Mouse (Mus musculus): Measurements from ENCODE around the gene Clec2d. TPM values are rescaled to one million over a fixed set of nuclear protein-coding genes. Genes with fewer than 3 reads are reported as not detected.
"Not testable (repeated sequence)": the region's sequence is repeated elsewhere in the genome, so short reads cannot be mapped to it uniquely, and the experiment has no call there.

The Clec2d gene
- polyA plus RNA-seq, 1 experiment from 2014 or later, result not detected

- H3K9ac ChIP-seq (ENCODE audit: low read length); DNase-seq (ENCODE audit: low spot score); H3K27me3 ChIP-seq (replicated peaks; ENCODE audit: control insufficient read depth, insufficient read depth, low read length); H3K36me3 ChIP-seq (ENCODE audit: control insufficient read depth, insufficient read depth, low read length); H3K9me3 ChIP-seq (replicated peaks; ENCODE audit: control insufficient read depth, low read length); H3K4me3 ChIP-seq (ENCODE audit: low read depth, low read length); H3K27ac ChIP-seq (ENCODE audit: low read depth, low read length); H3K4me1 ChIP-seq (ENCODE audit: control insufficient read depth, insufficient read depth, low read length); H3K4me2 ChIP-seq (ENCODE audit: low read length); ATAC-seq: not testable (repeated sequence)
- WGBS, result 84% methylated on average over 4 of the region's 4 CpGs
Observed at GRCm38 (mm10) chr6:129184001-129184400, 3.6 kb downstream of the Clec2d start.

GRCm38 (mm10) chr6:129184788-129185187 lies 4.4 kb downstream of the Clec2d start:
- H3K27ac ChIP-seq (ENCODE audit: low read depth, low read length), result no peak overlapping the region
- 85% methylated on average over 5 of the region's 5 CpGs for WGBS

GRCm38 (mm10) chr6:129186022-129186421 lies 5.6 kb downstream of the Clec2d start:
- Histone ChIP-seq H3K4me1 (ENCODE audit: control insufficient read depth, insufficient read depth, low read length) (no peaks in the 10 kb centered on the region), H3K9ac (ENCODE audit: low read length) (no peak overlapping the region), H3K4me3 (ENCODE audit: low read depth, low read length) (no peak overlapping the region), H3K27ac (ENCODE audit: low read depth, low read length) (no peak overlapping the region), H3K4me2 (ENCODE audit: low read length) (no peak overlapping the region), H3K36me3 (ENCODE audit: control insufficient read depth, insufficient read depth, low read length) (no peaks in the 10 kb centered on the region), H3K27me3 (replicated peaks; ENCODE audit: control insufficient read depth, insufficient read depth, low read length) (no peaks in the 10 kb centered on the region), H3K9me3 (replicated peaks; ENCODE audit: control insufficient read depth, low read length) (no peaks in the 10 kb centered on the region)
- ATAC-seq (no peak), DNase-seq (ENCODE audit: low spot score) (no peak)
- WGBS, result 80% methylated on average over 4 of the region's 4 CpGs

More at GRCm38 (mm10) chr6:129184788-129185187, 4.4 kb downstream of the Clec2d start:
- ATAC-seq (no peak), DNase-seq (ENCODE audit: low spot score) (no peak)
- H3K9me3 ChIP-seq (replicated peaks; ENCODE audit: control insufficient read depth, low read length), result no peaks in the 10 kb centered on the region
- no peak overlapping the region for H3K4me2 ChIP-seq (ENCODE audit: low read length)
- no peak overlapping the region for H3K9ac ChIP-seq (ENCODE audit: low read length)
- no peaks in the 10 kb centered on the region for H3K4me1 ChIP-seq (ENCODE audit: control insufficient read depth, insufficient read depth, low read length)
- no peaks in the 10 kb centered on the region for H3K36me3 ChIP-seq (ENCODE audit: control insufficient read depth, insufficient read depth, low read length)
- H3K27me3 ChIP-seq (replicated peaks; ENCODE audit: control insufficient read depth, insufficient read depth, low read length), result no peaks in the 10 kb centered on the region
- H3K4me3 ChIP-seq (ENCODE audit: low read depth, low read length), result no peak overlapping the region

GRCm38 (mm10) chr6:129186457-129187199 lies 6.2 kb downstream of the Clec2d start:
- H3K9me3 ChIP-seq (replicated peaks; ENCODE audit: control insufficient read depth, low read length), result no peaks in the 10 kb centered on the region
- WGBS, result 95% methylated on average over 5 of the region's 5 CpGs
- no peak overlapping the region for H3K27ac ChIP-seq (ENCODE audit: low read depth, low read length)
- H3K4me3 ChIP-seq (ENCODE audit: low read depth, low read length), result no peak overlapping the region
- H3K27me3 ChIP-seq (replicated peaks; ENCODE audit: control insufficient read depth, insufficient read depth, low read length), result no peaks in the 10 kb centered on the region
- no peak for ATAC-seq
- H3K4me1 ChIP-seq (ENCODE audit: control insufficient read depth, insufficient read depth, low read length), result no peaks in the 10 kb centered on the region
- H3K36me3 ChIP-seq (ENCODE audit: control insufficient read depth, insufficient read depth, low read length), result no peaks in the 10 kb centered on the region
- DNase-seq (ENCODE audit: low spot score), result no peak
- no peak overlapping the region for H3K9ac ChIP-seq (ENCODE audit: low read length)
- no peak overlapping the region for H3K4me2 ChIP-seq (ENCODE audit: low read length)

DNA sequence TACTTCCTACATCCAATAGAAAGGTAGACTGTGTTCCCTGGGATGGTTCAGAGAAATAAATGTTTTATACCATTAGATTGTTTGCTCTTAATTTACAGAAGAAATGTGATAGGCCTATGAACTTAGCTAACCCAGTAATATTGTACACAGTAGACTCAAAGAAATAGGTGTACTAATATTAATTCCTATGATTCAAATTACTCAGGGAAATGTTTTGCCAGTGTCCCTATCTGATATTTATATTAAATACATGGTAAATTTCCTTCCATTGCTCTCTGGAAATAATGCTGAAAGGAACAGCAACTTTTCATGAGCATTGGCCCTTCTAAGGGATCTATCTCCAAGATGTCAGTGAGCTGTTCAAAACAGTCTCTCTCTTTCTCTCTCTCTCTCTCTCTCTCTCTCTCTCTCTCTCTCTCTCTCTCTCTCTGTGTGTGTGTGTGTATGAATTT lies 6.8 kb downstream of the Clec2d start:
- Histone ChIP-seq H3K9ac (ENCODE audit: low read length) (no peak overlapping the region), H3K4me1 (ENCODE audit: control insufficient read depth, insufficient read depth, low read length) (no peaks in the 10 kb centered on the region), H3K4me3 (ENCODE audit: low read depth, low read length) (no peak overlapping the region), H3K27me3 (replicated peaks; ENCODE audit: control insufficient read depth, insufficient read depth, low read length) (no peaks in the 10 kb centered on the region), H3K4me2 (ENCODE audit: low read length) (no peak overlapping the region), H3K36me3 (ENCODE audit: control insufficient read depth, insufficient read depth, low read length) (no peaks in the 10 kb centered on the region), H3K27ac (ENCODE audit: low read depth, low read length) (no peak overlapping the region), H3K9me3 (replicated peaks; ENCODE audit: control insufficient read depth, low read length) (no peaks in the 10 kb centered on the region)
- ATAC-seq, result no peak
- no peak for DNase-seq (ENCODE audit: low spot score)

GRCm38 (mm10) chr6:129187816-129188215 lies 7.4 kb downstream of the Clec2d start:
- not testable (repeated sequence) for ATAC-seq

DNA sequence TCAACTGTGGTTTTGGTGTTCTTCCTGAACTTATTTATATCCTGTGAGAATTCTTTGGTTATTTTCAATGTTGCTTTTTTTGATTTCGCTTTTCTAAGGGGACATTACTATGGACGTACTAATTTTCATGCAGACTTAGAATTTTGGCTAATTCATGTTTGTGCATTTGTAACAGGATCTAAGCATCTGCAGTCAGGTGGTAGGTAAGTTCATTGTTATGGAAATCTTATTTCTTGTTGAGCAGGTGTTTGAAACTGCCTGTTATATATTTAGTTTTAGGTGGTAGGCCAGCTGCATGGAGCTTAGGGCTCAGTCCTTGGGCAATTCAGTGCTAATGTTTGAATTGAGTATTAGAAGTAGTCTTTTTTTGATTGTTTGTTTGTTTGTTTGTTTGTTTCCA lies 13.0 kb downstream of the Clec2d start:
- Histone ChIP-seq H3K27me3 (replicated peaks; ENCODE audit: control insufficient read depth, insufficient read depth, low read length) (no peaks in the 10 kb centered on the region), H3K36me3 (ENCODE audit: control insufficient read depth, insufficient read depth, low read length) (no peaks in the 10 kb centered on the region), H3K4me1 (ENCODE audit: control insufficient read depth, insufficient read depth, low read length) (no peaks in the 10 kb centered on the region), H3K9me3 (replicated peaks; ENCODE audit: control insufficient read depth, low read length) (no peaks in the 10 kb centered on the region), H3K27ac (ENCODE audit: low read depth, low read length) (no peak overlapping the region), H3K4me2 (ENCODE audit: low read length) (no peak overlapping the region), H3K9ac (ENCODE audit: low read length) (no peak overlapping the region), H3K4me3 (ENCODE audit: low read depth, low read length) (no peak overlapping the region)
- WGBS, result 92% methylated on average over 2 of the region's 2 CpGs
- no peak for DNase-seq (ENCODE audit: low spot score)
- ATAC-seq, result no peak

More at GRCm38 (mm10) chr6:129187816-129188215, 7.4 kb downstream of the Clec2d start:
- DNase-seq (ENCODE audit: low spot score); H3K9me3 ChIP-seq (replicated peaks; ENCODE audit: control insufficient read depth, low read length); H3K27me3 ChIP-seq (replicated peaks; ENCODE audit: control insufficient read depth, insufficient read depth, low read length); H3K4me2 ChIP-seq (ENCODE audit: low read length); H3K4me3 ChIP-seq (ENCODE audit: low read depth, low read length); H3K36me3 ChIP-seq (ENCODE audit: control insufficient read depth, insufficient read depth, low read length); H3K4me1 ChIP-seq (ENCODE audit: control insufficient read depth, insufficient read depth, low read length); H3K27ac ChIP-seq (ENCODE audit: low read depth, low read length); H3K9ac ChIP-seq (ENCODE audit: low read length): not testable (repeated sequence)
- WGBS, result 96% methylated on average over 3 of the region's 3 CpGs

GRCm38 (mm10) chr6:129200066-129200465 lies 19.7 kb downstream of the Clec2d start:
- not testable (repeated sequence) for H3K9me3 ChIP-seq (replicated peaks; ENCODE audit: control insufficient read depth, low read length); H3K27me3 ChIP-seq (replicated peaks; ENCODE audit: control insufficient read depth, insufficient read depth, low read length); H3K36me3 ChIP-seq (ENCODE audit: control insufficient read depth, insufficient read depth, low read length); H3K27ac ChIP-seq (ENCODE audit: low read depth, low read length); DNase-seq (ENCODE audit: low spot score); H3K4me2 ChIP-seq (ENCODE audit: low read length); H3K4me1 ChIP-seq (ENCODE audit: control insufficient read depth, insufficient read depth, low read length); H3K4me3 ChIP-seq (ENCODE audit: low read depth, low read length); H3K9ac ChIP-seq (ENCODE audit: low read length); ATAC-seq

DNA sequence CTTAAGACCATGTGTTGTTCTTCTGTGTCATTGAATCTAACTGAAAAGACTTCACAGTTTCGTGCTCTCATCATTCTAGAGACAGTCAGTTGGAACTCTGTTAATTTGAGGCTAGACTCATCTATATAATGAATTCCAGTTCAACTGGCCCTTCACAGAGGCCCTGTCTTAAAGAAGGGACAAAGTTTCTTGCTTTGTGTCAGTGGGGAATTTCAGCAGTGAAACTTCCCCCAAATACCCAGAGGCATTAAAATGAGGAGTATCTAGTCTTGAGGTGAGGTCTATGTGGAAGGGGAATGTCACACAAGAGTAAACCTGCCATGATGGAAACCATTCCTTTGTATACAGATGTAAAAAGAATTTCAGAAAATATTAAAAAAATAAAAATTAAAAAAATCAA lies 21.9 kb downstream of the Clec2d start:
- DNase-seq (ENCODE audit: low spot score), result no peak
- 84% methylated on average over 1 of the region's 1 CpGs for WGBS
- Histone ChIP-seq H3K9me3 (replicated peaks; ENCODE audit: control insufficient read depth, low read length) (no peaks in the 10 kb centered on the region), H3K27me3 (replicated peaks; ENCODE audit: control insufficient read depth, insufficient read depth, low read length) (no peaks in the 10 kb centered on the region), H3K4me1 (ENCODE audit: control insufficient read depth, insufficient read depth, low read length) (no peaks in the 10 kb centered on the region), H3K4me2 (ENCODE audit: low read length) (no peak overlapping the region), H3K4me3 (ENCODE audit: low read depth, low read length) (no peak overlapping the region), H3K9ac (ENCODE audit: low read length) (no peak overlapping the region), H3K27ac (ENCODE audit: low read depth, low read length) (no peak overlapping the region), H3K36me3 (ENCODE audit: control insufficient read depth, insufficient read depth, low read length) (no peaks in the 10 kb centered on the region)
- no peak for ATAC-seq
